Mouse (Mus musculus) ES-E14 (cell line): ENCODE results near the gene Tapt1. TPM values are rescaled to one million over a fixed set of nuclear protein-coding genes. Genes with fewer than 3 reads are reported as not detected.

ENCODE experiments used
- DNase-seq: peaks from one replicate; pipeline ENCODE4 v3.0.0-alpha.2; 2013; ENCODE audit warnings: low read depth, low spot score
- H3K27ac ChIP-seq: 2 replicates; pipeline ENCODE4 v1.5.1; 2012; ENCODE audit warnings: low read depth, mild to moderate bottlenecking, low read length, moderate library complexity, mixed read lengths; ENCODE audit not compliant: poor library complexity, insufficient read depth, severe bottlenecking
- H3K36me3 ChIP-seq: 2 replicates; pipeline ENCODE4 v1.6.1; 2012; ENCODE audit warnings: mild to moderate bottlenecking, low read length, moderate library complexity, mixed read lengths; ENCODE audit not compliant: control insufficient read depth, poor library complexity, insufficient read depth, severe bottlenecking
- H3K4me1 ChIP-seq, 2 experiments: fragments of 150-350 bp in 1 of 2; sonication (generic) in 1 of 2; 2 replicates each; pipeline ENCODE4 v1.6.1; 2012; ENCODE audit warnings: low read length in 2 of 2, mild to moderate bottlenecking in 1 of 2, mixed read lengths in 1 of 2; ENCODE audit not compliant: control insufficient read depth in 2 of 2, insufficient read depth in 2 of 2, poor library complexity in 1 of 2
- H3K4me3 ChIP-seq, 2 experiments: fragments of 150-350 bp in 1 of 2; sonication (generic) in 1 of 2; 2 replicates each; pipeline ENCODE4 v1.5.1; 2012; ENCODE audit warnings: low read length in 2 of 2, low read depth in 1 of 2, mild to moderate bottlenecking in 1 of 2, mixed read lengths in 1 of 2; ENCODE audit not compliant: insufficient read depth in 1 of 2, poor library complexity in 1 of 2, severe bottlenecking in 1 of 2
- H3K9ac ChIP-seq: 2 replicates; pipeline ENCODE4 v1.6.1; 2012; ENCODE audit warnings: low read depth, mild to moderate bottlenecking, low read length, mixed read lengths; ENCODE audit not compliant: poor library complexity, insufficient read depth, severe bottlenecking
- H3K9me3 ChIP-seq: fragments of 150-350 bp; sonication (generic); 2 replicates; pipeline ENCODE4 v1.6.1; 2012; ENCODE audit warnings: low read depth, mild to moderate bottlenecking, low read length; ENCODE audit not compliant: control insufficient read depth, insufficient read depth
- CHD2 ChIP-seq: IDR thresholded peaks from 2 replicates; pipeline ENCODE4 v1.6.1; 2014; ENCODE audit warnings: mild to moderate bottlenecking, low read depth, low read length, inconsistent platforms
- HCFC1 ChIP-seq: IDR thresholded peaks from 2 replicates; pipeline ENCODE4 v1.6.1; 2012; ENCODE audit warnings: low read length, inconsistent platforms, borderline replicate concordance; ENCODE audit not compliant: insufficient read depth
- MAFK ChIP-seq: IDR thresholded peaks from 2 replicates; pipeline ENCODE4 v1.6.1; 2014; ENCODE audit warnings: mild to moderate bottlenecking, low read depth, low read length, inconsistent platforms; ENCODE audit not compliant: insufficient read depth
- ZC3H11A ChIP-seq: IDR thresholded peaks from 2 replicates; pipeline ENCODE4 v1.6.1; 2012; ENCODE audit warnings: low read depth, mild to moderate bottlenecking, inconsistent platforms, low read length, borderline replicate concordance
- ZNF384 ChIP-seq: IDR thresholded peaks from 2 replicates; pipeline ENCODE4 v1.6.1; 2012; ENCODE audit warnings: low read depth, low read length, inconsistent platforms
- in situ Hi-C, 2 experiments: fragments of 600-800 bp; cut with MboI; formaldehyde crosslinking; loops; one replicate each; pipeline ENCODE4 v1.15.1; 2025; ENCODE audit warnings: low sequenced_read_pairs in 2 of 2, inconsistent platforms in 1 of 2; ENCODE audit not compliant: unreplicated experiment in 2 of 2
- total RNA-seq: library from RNA; depleted of rRNA; stranded (reverse); fragments of 300-350 nt; gene quantifications from 2 replicates; pipeline ENCODE4 v1.2.3, GENCODE M21; 2012

Tapt1 gene
- total RNA-seq, 1 experiment = 25.9 TPM

GRCm38 (mm10) chr5:44228323-44228722 lies 1.9 kb upstream of the Tapt1 start:
- in situ Hi-C loops = no loop called here
- H3K4me1 ChIP-seq = peaks cover 0 to 4% of the 10 kb centered on the region in 2 experiments; a peak in 1 of 4 replicates
- TF ChIP-seq ZNF384 (no peak), MAFK (no peak), ZC3H11A (no peak), HCFC1 (no peak), CHD2 (no peak)

GRCm38 (mm10) chr5:44227462-44227840 lies 1.0 kb upstream of the Tapt1 start:
- DNase-seq = no peak
- Histone ChIP-seq H3K27ac (peak overlapping the region; percentile 74; the same call in 1 of the 2 replicates), H3K9ac (peak overlapping the region; percentile 99), H3K36me3 (no peaks in the 10 kb centered on the region), H3K4me3 (peak overlapping the region; percentile 93 to 97), H3K4me1 (peaks cover 0 to 5% of the 10 kb centered on the region in 2 experiments; a peak in 1 of 4 replicates), H3K9me3 (no peaks in the 10 kb centered on the region)
- no peak for TF ChIP-seq CHD2
- no peak for TF ChIP-seq MAFK
- TF ChIP-seq ZC3H11A = no peak
- TF ChIP-seq HCFC1 = no peak
- TF ChIP-seq ZNF384 = no peak
- in situ Hi-C loops = no loop called here

More at GRCm38 (mm10) chr5:44228323-44228722, 1.9 kb upstream of the Tapt1 start:
- Histone ChIP-seq H3K9me3 (no peaks in the 10 kb centered on the region), H3K4me3 (no peak overlapping the region), H3K9ac (no peak overlapping the region), H3K36me3 (no peaks in the 10 kb centered on the region), H3K27ac (no peak overlapping the region)
- DNase-seq = no peak

DNA sequence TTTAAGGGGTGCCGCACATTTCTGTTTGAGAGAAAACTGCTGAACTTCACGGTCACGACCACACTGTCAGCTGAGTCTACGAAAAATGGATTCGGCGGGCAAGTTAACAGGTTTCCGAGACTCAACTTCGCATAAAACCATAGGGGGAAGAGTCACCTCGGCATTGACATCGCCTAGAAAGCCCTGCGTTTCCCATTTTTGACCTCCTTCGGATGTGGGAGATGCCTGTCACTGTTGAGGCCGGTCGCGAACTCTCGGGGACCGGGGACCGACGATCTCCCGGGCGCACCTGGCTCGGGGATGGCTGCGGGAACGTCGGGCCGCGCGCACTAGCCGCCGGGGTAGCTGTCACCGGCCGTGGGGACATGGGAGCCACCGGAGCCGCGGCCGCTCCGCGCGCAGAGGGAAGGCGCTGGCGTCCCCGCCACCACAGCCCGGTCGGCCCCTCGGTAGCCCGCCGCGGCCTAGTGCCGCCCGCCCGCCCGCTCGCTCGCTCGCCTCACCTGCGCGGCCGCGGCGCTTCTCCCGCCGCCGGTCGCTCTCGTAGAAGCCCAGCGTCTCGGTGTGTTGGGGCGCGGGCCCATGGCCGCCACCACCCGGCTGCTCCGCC lies 410 bp downstream of the Tapt1 start:
- H3K36me3 ChIP-seq = no peaks in the 10 kb centered on the region
- in situ Hi-C loops = no loop called here
- DNase-seq = no peak
- no peak overlapping the region for H3K27ac ChIP-seq
- no peaks in the 10 kb centered on the region for H3K9me3 ChIP-seq
- TF ChIP-seq CHD2 (no peak), ZC3H11A (no peak), HCFC1 (no peak), MAFK (no peak), ZNF384 (no peak)
- H3K4me3 ChIP-seq = peak overlapping the region; percentile 56 to 93
- H3K4me1 ChIP-seq = peaks cover 0 to 5% of the 10 kb centered on the region in 2 experiments; a peak in 1 of 4 replicates
- peak overlapping the region; percentile 99 for H3K9ac ChIP-seq

DNA sequence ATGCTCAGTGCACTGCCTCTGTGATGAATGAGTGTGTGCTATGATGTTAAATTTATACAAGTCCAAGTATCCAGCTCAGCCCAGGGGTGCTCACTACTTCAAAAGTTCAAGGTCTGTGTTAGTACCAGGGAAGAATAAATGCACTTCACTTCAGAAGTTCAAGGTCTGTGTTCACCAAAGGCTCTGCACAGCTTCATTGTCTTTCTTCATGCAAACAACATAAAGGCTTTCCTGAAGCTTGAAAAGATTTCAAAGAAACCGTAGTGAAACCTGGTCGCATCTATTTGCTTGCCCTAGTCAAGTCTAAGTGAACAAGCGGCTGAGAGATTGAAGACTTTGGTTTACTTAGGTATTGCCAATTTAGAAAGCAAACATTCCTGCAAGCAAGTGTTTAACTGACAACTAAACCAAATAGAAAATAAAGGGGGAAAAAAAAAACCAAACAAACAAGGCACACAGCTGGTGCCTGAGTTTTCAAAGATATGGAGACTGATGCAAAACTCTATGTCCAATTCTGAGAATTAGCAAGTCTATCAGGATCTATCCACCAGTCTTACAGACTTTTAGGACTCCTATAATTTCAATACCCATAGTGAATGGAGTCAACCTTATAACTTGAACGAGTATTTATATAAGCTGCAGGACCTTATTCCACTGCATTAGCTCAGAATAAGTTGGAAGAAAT lies 1.4 kb downstream of the Tapt1 start:
- Histone ChIP-seq H3K9ac (no peak overlapping the region), H3K36me3 (no peaks in the 10 kb centered on the region), H3K4me1 (peaks cover 0 to 5% of the 10 kb centered on the region in 2 experiments; a peak in 1 of 4 replicates), H3K27ac (no peak overlapping the region), H3K9me3 (no peaks in the 10 kb centered on the region), H3K4me3 (peak overlapping the region in 1 of 2 experiments; percentile 56; a peak in 2 of 4 replicates)
- TF ChIP-seq HCFC1 (no peak), MAFK (no peak), ZNF384 (no peak), ZC3H11A (no peak), CHD2 (no peak)
- in situ Hi-C loops = no loop called here
- no peak for DNase-seq
